Mouse (Mus musculus) liver, adult 2 months (tissue): ENCODE measurements around the gene Il25. TPM values are rescaled to one million over a fixed set of nuclear protein-coding genes. Genes with fewer than 3 reads are reported as not detected.
"Not testable (repeated sequence)": the region's sequence is repeated elsewhere in the genome, so short reads cannot be mapped to it uniquely, and the experiment has no call there.

Experiments
- DNase-seq: peaks from one replicate; pipeline ENCODE4 v3.0.0-alpha.2; 2011; ENCODE audit warnings: low read depth, low spot score; ENCODE audit errors: extremely low read depth
- H3K27ac ChIP-seq: fragments of 200-500 bp; replicated peaks from 2 replicates; pipeline ENCODE4 v1.5.1; 2012; ENCODE audit warnings: low read depth, mild to moderate bottlenecking, control low read depth, inconsistent platforms, low read length; ENCODE audit not compliant: insufficient read depth
- H3K27me3 ChIP-seq: fragments of 200-500 bp; 2 replicates; pipeline ENCODE4 v1.6.1; 2012; ENCODE audit warnings: mild to moderate bottlenecking, moderate library complexity, low read length, inconsistent platforms; ENCODE audit not compliant: control insufficient read depth, insufficient read depth
- H3K36me3 ChIP-seq: fragments of 200-500 bp; 2 replicates; pipeline ENCODE4 v1.6.1; 2012; ENCODE audit warnings: low read length, inconsistent platforms; ENCODE audit not compliant: control insufficient read depth, insufficient read depth
- H3K4me1 ChIP-seq: fragments of 200-500 bp; 2 replicates; pipeline ENCODE4 v1.6.1; 2011; ENCODE audit warnings: low read length; ENCODE audit not compliant: control insufficient read depth, insufficient read depth
- H3K4me3 ChIP-seq: fragments of 200-500 bp; 2 replicates; pipeline ENCODE4 v1.5.1; 2011; ENCODE audit warnings: low read depth, mild to moderate bottlenecking, control low read depth, low read length, moderate library complexity; ENCODE audit not compliant: insufficient read depth
- H3K79me2 ChIP-seq: fragments of 200-500 bp; 2 replicates; pipeline ENCODE4 v1.6.1; 2012; ENCODE audit warnings: inconsistent platforms, mild to moderate bottlenecking, low read length, moderate library complexity; ENCODE audit not compliant: control insufficient read depth, insufficient read depth
- H3K9ac ChIP-seq: fragments of 200-500 bp; 2 replicates; pipeline ENCODE4 v1.6.1; 2012; ENCODE audit warnings: low read depth, mild to moderate bottlenecking, control low read depth, inconsistent platforms, low read length
- CTCF ChIP-seq: fragments of 200-500 bp; IDR thresholded peaks from 2 replicates; pipeline ENCODE4 v1.5.1; 2011; ENCODE audit warnings: low read depth, low read length, control low read depth
- POLR2A ChIP-seq: fragments of 200-500 bp; IDR thresholded peaks from 2 replicates; pipeline ENCODE4 v1.6.1; 2011; ENCODE audit warnings: low read length, control low read depth; ENCODE audit not compliant: insufficient read depth; ENCODE audit errors: extremely low read depth
- WGBS: fragments of 180-500 bp; shearing (Covaris S2); methylation state at CpG from one replicate; pipeline ENCODE4 v1.1.7; 2018; 5-methylcytosine and 5-hydroxymethylcytosine counted together
- polyA plus RNA-seq: library from polyadenylated mRNA; depleted of rRNA; stranded (reverse); fragments of >200 nt; gene quantifications from 2 replicates; pipeline ENCODE4 v1.2.3, GENCODE M21; 2012
- total RNA-seq: library from RNA; depleted of rRNA; stranded (reverse); fragments of >200 nt; gene quantifications from 2 replicates; pipeline ENCODE4 v1.2.3, GENCODE M21; 2014

Gene Il25
- total and polyA plus RNA-seq, 2 experiments, result not detected

DNA sequence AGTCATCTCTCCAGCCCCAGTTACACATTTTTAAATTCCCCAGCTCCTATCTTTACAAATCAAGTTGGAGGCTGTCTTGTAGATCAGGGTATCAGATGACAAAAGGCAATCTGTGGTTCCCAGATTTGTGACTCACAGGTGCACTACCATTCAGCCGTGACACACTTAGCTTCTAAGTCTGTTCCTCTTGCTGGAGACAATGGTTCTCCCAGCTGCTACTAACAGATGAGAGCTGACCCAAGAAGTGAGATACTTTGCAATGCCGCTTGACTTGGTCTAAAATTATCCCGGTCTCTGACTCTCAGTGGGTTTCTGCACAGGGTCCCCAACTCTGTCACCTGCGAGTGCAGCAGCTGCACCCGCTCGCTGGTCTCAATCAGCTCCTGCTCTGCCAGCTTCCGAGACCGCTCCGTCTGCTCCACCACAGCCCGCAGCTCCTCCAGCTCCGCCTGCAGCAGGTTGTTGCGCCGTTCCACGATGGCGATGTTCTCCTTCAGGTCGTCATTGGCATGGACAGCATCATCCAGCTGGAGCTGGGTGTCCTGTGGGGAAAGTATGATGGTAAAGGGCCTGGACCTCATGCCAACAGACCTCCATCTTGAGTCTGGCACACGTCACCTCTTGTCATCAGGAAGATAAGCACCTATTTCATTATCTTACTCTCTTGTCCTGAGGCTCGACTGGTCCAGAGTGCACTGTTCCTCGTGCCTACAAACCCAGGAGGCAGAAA is 13.6 kb downstream of the Il25 start:
- Histone ChIP-seq H3K27me3 (no peaks in the 10 kb centered on the region), H3K4me3 (no peak overlapping the region), H3K9ac (no peak overlapping the region), H3K27ac (no peak overlapping the region), H3K4me1 (no peaks in the 10 kb centered on the region), H3K36me3 (no peaks in the 10 kb centered on the region), H3K79me2 (no peaks in the 10 kb centered on the region)
- TF ChIP-seq POLR2A (no peak), CTCF (no peak)
- WGBS, result 81% methylated on average over 19 of the region's 19 CpGs
- no peak for DNase-seq

DNA sequence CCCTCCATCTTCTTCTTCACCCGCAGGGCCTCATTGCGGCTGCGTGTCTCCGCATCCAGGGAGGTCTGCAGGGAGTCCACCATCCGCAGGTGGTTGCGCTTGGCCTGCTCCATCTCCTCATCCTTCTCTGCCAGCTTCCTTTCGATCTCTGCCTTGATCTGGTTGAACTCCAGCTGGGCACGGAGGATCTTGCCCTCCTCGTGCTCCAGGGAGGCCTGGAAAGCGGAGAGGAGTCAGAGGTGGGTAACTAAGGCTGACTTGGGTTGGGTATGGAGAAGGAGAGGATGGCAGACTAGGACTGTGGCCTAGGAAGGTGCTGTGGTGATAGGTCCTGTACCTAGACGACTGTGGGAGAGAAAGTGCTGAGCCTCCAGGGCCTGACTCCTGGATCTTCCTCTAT is 14.5 kb downstream of the Il25 start:
- not testable (repeated sequence) for H3K9ac ChIP-seq, H3K27me3 ChIP-seq, H3K79me2 ChIP-seq, H3K4me3 ChIP-seq, H3K36me3 ChIP-seq, DNase-seq, H3K27ac ChIP-seq, H3K4me1 ChIP-seq
- 94% methylated on average over 11 of the region's 11 CpGs for WGBS

DNA sequence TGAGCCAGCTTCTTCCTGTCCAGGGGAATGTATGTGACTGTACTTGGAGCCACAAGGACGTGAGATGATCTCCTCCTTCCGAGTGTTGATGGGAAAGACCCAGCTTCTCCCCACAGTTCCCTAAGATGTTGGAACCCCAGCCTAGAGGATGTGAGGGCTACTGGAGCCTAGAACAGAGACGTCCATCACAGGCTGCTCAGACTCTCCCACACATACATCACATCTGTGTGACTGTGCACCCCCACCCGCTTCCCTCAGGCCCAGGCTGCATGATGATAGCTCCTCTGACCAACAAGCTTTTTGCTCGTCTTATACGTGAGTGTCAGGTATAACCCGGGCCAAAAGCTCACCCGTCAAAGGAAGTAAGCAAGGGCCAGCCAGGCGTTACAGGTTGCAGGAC is 16.3 kb downstream of the Il25 start:
- Histone ChIP-seq H3K4me1 (no peaks in the 10 kb centered on the region), H3K27me3 (no peaks in the 10 kb centered on the region), H3K9ac (no peak overlapping the region), H3K36me3 (no peaks in the 10 kb centered on the region), H3K27ac (no peak overlapping the region), H3K4me3 (no peak overlapping the region), H3K79me2 (no peaks in the 10 kb centered on the region)
- DNase-seq, result no peak
- 78% methylated on average over 9 of the region's 9 CpGs for WGBS
- no peak for TF ChIP-seq CTCF
- no peak for TF ChIP-seq POLR2A

DNA sequence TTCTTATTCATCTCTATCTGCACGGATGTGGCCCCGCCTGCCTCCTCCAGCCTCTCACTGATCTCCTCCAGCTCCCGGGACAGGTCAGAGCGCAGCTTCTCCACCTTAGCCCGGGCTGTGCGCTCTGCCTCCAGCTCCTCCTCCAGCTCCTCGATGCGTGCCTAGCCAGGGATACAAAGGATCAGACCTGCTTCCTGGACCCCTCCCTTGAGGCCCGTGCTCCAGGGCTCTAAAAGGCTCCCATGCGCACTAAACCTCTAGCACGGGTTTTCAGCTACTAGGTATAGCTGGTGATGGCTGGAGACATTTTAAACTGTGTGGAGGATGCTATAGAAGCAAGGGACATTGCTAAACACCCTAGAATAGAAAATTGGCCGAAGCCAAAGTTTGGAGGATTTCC is 18.0 kb downstream of the Il25 start:
- TF ChIP-seq CTCF (no peak), POLR2A (no peak)
- H3K27ac ChIP-seq, result no peak overlapping the region
- no peaks in the 10 kb centered on the region for H3K4me1 ChIP-seq
- H3K79me2 ChIP-seq, result no peaks in the 10 kb centered on the region
- no peaks in the 10 kb centered on the region for H3K36me3 ChIP-seq
- H3K27me3 ChIP-seq, result no peaks in the 10 kb centered on the region
- DNase-seq, result no peak
- no peak overlapping the region for H3K4me3 ChIP-seq
- 54% methylated on average over 12 of the region's 12 CpGs for WGBS
- H3K9ac ChIP-seq, result no peak overlapping the region

DNA sequence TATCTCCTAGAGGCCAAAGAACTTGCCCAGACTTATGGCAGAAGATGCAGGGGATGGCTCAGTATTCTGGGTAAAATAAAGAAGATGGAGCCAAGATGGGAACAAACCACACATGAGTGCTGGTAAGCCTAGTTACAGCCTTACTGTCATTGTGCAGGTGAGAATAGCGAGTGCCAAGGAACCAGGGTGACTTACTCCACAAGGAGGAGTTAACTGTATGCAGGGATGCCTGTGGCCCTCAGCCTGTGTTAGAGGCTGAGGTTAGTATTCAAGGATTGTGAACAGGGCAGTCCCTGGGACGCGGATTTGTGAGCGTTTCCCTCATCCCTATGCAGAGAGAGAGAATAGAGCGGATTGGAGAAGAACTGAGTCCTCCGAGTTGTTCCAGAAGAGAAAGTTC is 19.1 kb downstream of the Il25 start:
- TF ChIP-seq POLR2A (no peak), CTCF (no peak)

DNA sequence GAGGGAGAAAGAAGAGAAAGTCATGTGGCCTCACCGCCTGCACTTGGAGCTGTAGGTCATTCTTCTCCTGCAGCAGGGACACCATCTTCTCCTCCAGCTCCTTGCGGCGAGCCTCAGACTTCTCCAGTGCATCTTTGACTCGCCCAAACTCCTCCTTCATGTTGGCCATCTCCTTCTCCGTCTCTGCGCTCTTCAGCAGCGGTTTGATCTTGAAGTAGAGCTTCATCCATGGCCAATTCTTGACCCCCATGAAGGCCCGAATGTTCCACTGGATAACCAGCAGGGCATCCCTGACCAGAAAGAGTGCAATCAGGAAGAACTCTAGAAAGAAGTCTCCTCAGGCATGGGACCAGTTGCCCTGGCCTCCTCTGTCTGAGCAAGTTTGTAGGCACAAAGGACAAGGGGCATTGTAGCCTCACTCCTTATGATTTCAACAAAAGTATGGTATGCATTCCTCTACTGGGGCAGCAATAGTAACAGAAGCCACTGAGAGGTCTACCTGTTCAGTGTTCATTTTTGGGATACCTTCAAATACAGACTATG is 21.2 kb downstream of the Il25 start:
- H3K27ac ChIP-seq, result no peak overlapping the region
- TF ChIP-seq CTCF (no peak), POLR2A (no peak)
- no peaks in the 10 kb centered on the region for H3K4me1 ChIP-seq
- H3K9ac ChIP-seq, result no peak overlapping the region
- DNase-seq, result no peak
- 88% methylated on average over 8 of the region's 8 CpGs for WGBS
- H3K4me3 ChIP-seq, result no peak overlapping the region
- H3K79me2 ChIP-seq, result no peaks in the 10 kb centered on the region
- H3K27me3 ChIP-seq, result no peaks in the 10 kb centered on the region
- H3K36me3 ChIP-seq, result no peaks in the 10 kb centered on the region

More for the DNA sequence above, 19.1 kb downstream of the Il25 start:
- H3K27ac ChIP-seq, result no peak overlapping the region
- H3K36me3 ChIP-seq, result no peaks in the 10 kb centered on the region
- H3K79me2 ChIP-seq, result no peaks in the 10 kb centered on the region
- no peak overlapping the region for H3K4me3 ChIP-seq
- no peak for DNase-seq
- no peaks in the 10 kb centered on the region for H3K4me1 ChIP-seq
- no peaks in the 10 kb centered on the region for H3K27me3 ChIP-seq
- 88% methylated on average over 6 of the region's 6 CpGs for WGBS
- H3K9ac ChIP-seq, result no peak overlapping the region
